Mouse (Mus musculus) intestine, postnatal 0 days (tissue): ENCODE measurements around the gene Rufy2. TPM values are rescaled to one million over a fixed set of nuclear protein-coding genes. Genes with fewer than 3 reads are reported as not detected.

ENCODE experiments used
- ATAC-seq: fragments of 200-750 bp; cut with Nextera tagmentation; 2 replicates; pipeline ENCODE4 v1.8.0; 2017; ENCODE audit warnings: mild to moderate bottlenecking, moderate TSS enrichment, moderate library complexity
- H3K27ac ChIP-seq: fragments of 300-500 bp; sonication (generic); 2 replicates; pipeline ENCODE4 v1.5.1; 2014; ENCODE audit warnings: mild to moderate bottlenecking, low read depth, low read length, moderate library complexity
- H3K27me3 ChIP-seq: fragments of 300-500 bp; sonication (generic); replicated peaks from 2 replicates; pipeline ENCODE4 v1.6.1; 2014; ENCODE audit warnings: low read length, mixed read lengths; ENCODE audit not compliant: control insufficient read depth, insufficient read depth
- H3K36me3 ChIP-seq: fragments of 300-500 bp; sonication (generic); 2 replicates; pipeline ENCODE4 v1.6.1; 2014; ENCODE audit warnings: mild to moderate bottlenecking, moderate library complexity; ENCODE audit not compliant: control insufficient read depth, insufficient read depth
- H3K4me1 ChIP-seq: fragments of 300-500 bp; sonication (generic); replicated peaks from 2 replicates; pipeline ENCODE4 v1.6.1; 2014; ENCODE audit warnings: antibody characterized with exemption, low read length, mixed read lengths; ENCODE audit not compliant: control insufficient read depth, insufficient read depth
- H3K4me2 ChIP-seq: fragments of 300-500 bp; sonication (generic); replicated peaks from 2 replicates; pipeline ENCODE4 v1.6.1; 2014; ENCODE audit warnings: low read depth, mild to moderate bottlenecking, moderate library complexity
- H3K4me3 ChIP-seq: fragments of 300-500 bp; sonication (generic); 2 replicates; pipeline ENCODE4 v1.5.1; 2014; ENCODE audit warnings: low read depth, low read length
- H3K9ac ChIP-seq: fragments of 300-500 bp; sonication (generic); 2 replicates; pipeline ENCODE4 v1.6.1; 2014; ENCODE audit warnings: mild to moderate bottlenecking, low read depth, low read length
- H3K9me3 ChIP-seq: fragments of 300-500 bp; sonication (generic); 2 replicates; pipeline ENCODE4 v1.6.1; 2016; ENCODE audit warnings: mixed run types; ENCODE audit not compliant: control insufficient read depth
- CTCF ChIP-seq: sonication (generic); IDR thresholded peaks from 2 replicates; pipeline ENCODE4 v1.5.1; 2016; ENCODE audit warnings: low read depth, mild to moderate bottlenecking, control low read depth, antibody characterized with exemption, moderate library complexity
- WGBS: fragments of 180-500 bp; shearing (Covaris S2); extraction: QIAGEN DNeasy Blood & Tissue Kit; methylation state at CpG from one replicate; pipeline ENCODE4 v1.1.7; 2014; 5-methylcytosine and 5-hydroxymethylcytosine counted together
- polyA plus RNA-seq: library from polyadenylated mRNA; unstranded; fragments of >200 nt; fragmentation: Nextera tagmentation; extraction: Ambion mirVana; gene quantifications from 2 replicates; pipeline ENCODE4 v1.2.1, GENCODE M21; 2015

Gene Rufy2
- polyA plus RNA-seq, 1 experiment from 2014 or later: 13.9 TPM

DNA sequence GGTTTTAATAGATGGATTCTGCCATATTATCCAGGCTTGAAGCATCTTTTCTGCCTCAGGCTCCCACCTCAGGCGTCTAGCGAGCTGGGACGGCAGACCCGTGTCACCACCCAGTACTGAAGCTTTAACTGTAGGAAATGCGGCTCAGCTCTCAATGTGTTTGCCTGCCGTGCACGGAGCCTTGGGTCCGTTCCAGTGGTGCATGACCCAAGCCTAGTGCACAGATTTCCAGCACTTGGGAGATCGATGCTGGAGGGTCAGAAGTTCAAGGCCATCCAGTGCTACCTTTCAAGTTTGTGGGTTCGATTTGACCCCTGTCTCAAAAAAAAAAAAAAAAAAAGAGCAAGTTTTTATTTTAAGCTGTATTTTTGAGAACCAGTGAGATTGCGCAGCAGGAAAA is 14.2 kb upstream of the Rufy2 start:
- no peaks in the 10 kb centered on the region for H3K27me3 ChIP-seq
- no peak for ATAC-seq
- H3K4me2 ChIP-seq: no peak overlapping the region
- WGBS: 94% methylated on average over 11 of the region's 11 CpGs
- no peak for TF ChIP-seq CTCF
- no peak overlapping the region for H3K4me3 ChIP-seq
- no peaks in the 10 kb centered on the region for H3K9me3 ChIP-seq
- H3K27ac ChIP-seq: no peak overlapping the region
- H3K36me3 ChIP-seq: peaks cover 86% of the 10 kb centered on the region
- H3K4me1 ChIP-seq: no peaks in the 10 kb centered on the region
- H3K9ac ChIP-seq: no peak overlapping the region

GRCm38 (mm10) chr10:62966291-62966690 is 13.7 kb upstream of the Rufy2 start:
- 92% methylated on average over 15 of the region's 15 CpGs for WGBS
- ATAC-seq: no peak
- H3K4me1 ChIP-seq: no peaks in the 10 kb centered on the region
- H3K4me2 ChIP-seq: no peak overlapping the region
- no peak overlapping the region for H3K4me3 ChIP-seq
- no peak overlapping the region for H3K9ac ChIP-seq
- no peak overlapping the region for H3K27ac ChIP-seq
- TF ChIP-seq CTCF: no peak
- peaks cover 85% of the 10 kb centered on the region for H3K36me3 ChIP-seq
- H3K27me3 ChIP-seq: no peaks in the 10 kb centered on the region
- no peaks in the 10 kb centered on the region for H3K9me3 ChIP-seq

DNA sequence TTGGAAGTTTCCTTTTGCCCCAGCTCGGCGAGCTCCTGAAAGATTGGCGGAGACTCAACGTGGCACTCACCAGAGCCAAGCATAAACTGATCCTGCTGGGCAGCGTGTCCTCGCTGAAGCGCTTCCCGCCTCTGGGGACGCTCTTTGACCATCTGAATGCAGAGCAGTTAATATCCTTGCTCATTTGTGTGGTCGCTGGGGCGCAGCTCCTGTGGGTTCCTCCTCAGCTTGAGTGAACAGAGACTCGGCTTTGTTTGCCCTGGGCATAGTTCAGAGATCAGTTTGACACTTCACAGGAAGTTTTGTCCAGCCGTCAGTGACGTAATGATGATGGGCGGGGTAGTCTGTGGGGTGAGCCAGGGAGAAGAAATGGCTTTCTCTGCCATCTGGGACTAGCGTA is 8.2 kb upstream of the Rufy2 start:
- Histone ChIP-seq H3K4me3 (no peak overlapping the region), H3K4me1 (no peaks in the 10 kb centered on the region), H3K36me3 (peaks cover 50% of the 10 kb centered on the region), H3K27ac (no peak overlapping the region; the same call in 1 of the 2 replicates), H3K9ac (no peak overlapping the region), H3K27me3 (no peaks in the 10 kb centered on the region), H3K9me3 (no peaks in the 10 kb centered on the region), H3K4me2 (0 out of 2 replicates have a peak overlapping the region, but pooled peaks have one; percentile 9)
- peak; percentile 43; the same call in 1 of the 2 replicates for ATAC-seq
- peak; percentile 50 for TF ChIP-seq CTCF
- WGBS: 56% methylated on average over 16 of the region's 16 CpGs

DNA sequence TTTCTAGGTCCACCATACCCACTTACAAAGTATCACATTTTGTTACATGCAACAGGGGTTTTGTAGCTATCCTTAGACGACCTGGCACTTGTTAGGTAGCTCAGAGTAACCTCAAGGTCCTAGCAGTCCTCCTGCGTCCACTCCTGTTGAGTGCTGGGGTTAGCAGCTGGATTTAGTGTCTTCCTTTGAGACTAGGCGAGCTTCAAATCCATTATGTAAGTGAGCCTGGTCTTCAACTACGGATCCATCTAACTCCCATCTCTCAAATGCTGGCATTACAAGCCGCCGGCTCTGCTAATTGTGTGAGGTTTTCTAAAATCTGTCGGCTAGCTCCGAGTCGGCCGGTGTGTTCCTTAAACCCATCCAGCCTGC is 370 bp upstream of the Rufy2 start:
- H3K9me3 ChIP-seq: no peaks in the 10 kb centered on the region
- H3K4me1 ChIP-seq: no peaks in the 10 kb centered on the region
- H3K4me2 ChIP-seq: peak overlapping the region; percentile 67
- H3K27ac ChIP-seq: no peak overlapping the region
- 16% methylated on average over 10 of the region's 10 CpGs for WGBS
- no peak overlapping the region for H3K9ac ChIP-seq
- no peaks in the 10 kb centered on the region for H3K27me3 ChIP-seq
- peak overlapping the region; percentile 70 for H3K4me3 ChIP-seq
- no peak for TF ChIP-seq CTCF
- H3K36me3 ChIP-seq: no peaks in the 10 kb centered on the region; the same call in 1 of the 2 replicates
- ATAC-seq: no peak

DNA sequence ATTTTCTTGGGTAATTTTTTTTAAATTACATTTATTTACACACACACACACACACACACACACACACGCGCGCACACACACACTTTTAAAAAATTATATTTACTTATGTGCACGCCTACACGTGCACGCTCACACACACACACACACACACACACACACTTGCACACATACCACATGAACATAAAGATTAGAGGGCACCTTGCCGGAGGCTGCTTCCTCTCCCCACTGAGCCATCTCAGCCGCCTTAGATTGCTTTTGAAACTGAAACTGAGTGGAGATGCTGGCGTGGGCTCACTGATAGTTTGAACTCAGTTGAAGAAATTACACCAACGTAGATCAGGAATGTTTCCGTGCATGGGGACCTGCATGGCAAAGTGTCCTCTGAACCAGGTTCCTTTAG is 4.0 kb downstream of the Rufy2 start:
- H3K9me3 ChIP-seq: no peaks in the 10 kb centered on the region
- no peaks in the 10 kb centered on the region for H3K4me1 ChIP-seq
- H3K36me3 ChIP-seq: peaks cover 7% of the 10 kb centered on the region; the same call in 1 of the 2 replicates
- TF ChIP-seq CTCF: no peak
- no peak overlapping the region for H3K4me2 ChIP-seq
- H3K27ac ChIP-seq: 0 out of 2 replicates have a peak overlapping the region, but pooled peaks have one; percentile 21
- WGBS: 80% methylated on average over 11 of the region's 11 CpGs
- no peaks in the 10 kb centered on the region for H3K27me3 ChIP-seq
- no peak for ATAC-seq
- H3K9ac ChIP-seq: no peak overlapping the region
- H3K4me3 ChIP-seq: no peak overlapping the region

DNA sequence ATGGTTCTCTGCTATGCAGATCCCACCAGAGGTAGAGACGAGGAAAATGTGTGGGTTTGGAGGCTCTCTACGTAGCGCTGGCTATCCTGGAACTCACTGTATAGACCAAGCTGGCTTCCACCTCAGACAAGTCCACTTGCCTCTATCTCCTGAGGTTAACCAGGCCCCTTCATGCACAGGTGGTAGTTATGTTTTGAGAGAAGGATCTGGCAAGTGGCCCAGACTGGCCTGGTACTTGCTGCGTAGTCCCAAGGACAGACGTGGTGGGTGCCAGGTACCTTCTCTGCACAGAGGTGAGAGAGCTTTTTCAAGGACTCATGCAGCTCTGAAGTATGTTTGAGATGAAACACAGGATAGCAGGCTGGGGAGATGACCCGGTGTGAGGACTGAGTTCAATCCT is 4.5 kb downstream of the Rufy2 start:
- no peak overlapping the region for H3K9ac ChIP-seq
- 0 out of 2 replicates have a peak overlapping the region, but pooled peaks have one; percentile 21 for H3K27ac ChIP-seq
- H3K4me1 ChIP-seq: no peaks in the 10 kb centered on the region
- H3K27me3 ChIP-seq: no peaks in the 10 kb centered on the region
- 88% methylated on average over 6 of the region's 6 CpGs for WGBS
- H3K9me3 ChIP-seq: no peaks in the 10 kb centered on the region
- no peak for ATAC-seq
- no peak for TF ChIP-seq CTCF
- H3K4me2 ChIP-seq: no peak overlapping the region
- peaks cover 11% of the 10 kb centered on the region; the same call in 1 of the 2 replicates for H3K36me3 ChIP-seq
- no peak overlapping the region for H3K4me3 ChIP-seq

DNA sequence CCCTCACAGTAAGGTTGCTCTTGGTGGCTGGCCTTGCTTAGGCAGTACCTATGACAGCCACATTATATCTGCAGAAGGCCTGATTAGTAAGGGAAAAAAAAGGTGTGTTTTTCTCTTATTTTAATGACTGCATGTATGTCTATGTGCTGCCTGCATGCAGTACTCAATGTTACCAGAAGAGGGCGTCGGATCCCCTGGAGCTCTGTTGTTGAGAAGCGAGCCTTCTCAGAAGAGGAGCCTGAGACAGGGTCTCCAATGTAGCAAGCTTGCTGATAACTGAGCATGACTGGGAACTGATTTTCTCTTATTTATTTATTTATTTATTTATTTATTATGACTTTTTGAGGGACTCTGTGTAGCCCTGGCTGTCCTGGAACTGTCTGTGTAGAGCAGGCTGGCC is 7.3 kb downstream of the Rufy2 start:
- Histone ChIP-seq H3K4me3 (no peak overlapping the region), H3K9me3 (no peaks in the 10 kb centered on the region), H3K27ac (no peak overlapping the region), H3K27me3 (no peaks in the 10 kb centered on the region), H3K4me2 (no peak overlapping the region), H3K4me1 (no peaks in the 10 kb centered on the region), H3K36me3 (peaks cover 36% of the 10 kb centered on the region; the same call in 1 of the 2 replicates), H3K9ac (no peak overlapping the region)
- no peak; the same call in 1 of the 2 replicates for ATAC-seq
- TF ChIP-seq CTCF: peak; percentile 66
- 35% methylated on average over 3 of the region's 3 CpGs for WGBS
